Mouse (Mus musculus): ENCODE data around the gene Adarb2.

Gene Adarb2

DNA sequence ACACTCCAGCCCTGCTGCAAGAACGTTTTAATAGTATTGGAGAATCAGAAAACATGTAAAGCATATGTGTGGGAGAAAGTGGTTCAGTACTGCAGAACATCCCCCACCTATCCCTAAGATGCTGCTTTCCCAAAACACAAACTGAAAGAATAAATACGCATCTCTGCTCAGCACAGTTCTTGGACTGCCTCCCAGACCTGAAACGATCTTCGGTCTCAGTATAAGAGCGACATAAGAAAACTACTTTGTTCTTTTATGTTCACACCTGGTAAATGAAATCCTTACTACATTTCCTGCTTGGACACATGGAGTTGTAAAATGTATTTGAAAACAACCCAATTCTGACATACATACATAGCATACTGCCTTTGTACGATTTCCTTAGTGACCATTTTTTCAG is 597.9 kb downstream of the Adarb2 start:
- no peak for DNase-seq (ENCODE audit: low spot score)

DNA sequence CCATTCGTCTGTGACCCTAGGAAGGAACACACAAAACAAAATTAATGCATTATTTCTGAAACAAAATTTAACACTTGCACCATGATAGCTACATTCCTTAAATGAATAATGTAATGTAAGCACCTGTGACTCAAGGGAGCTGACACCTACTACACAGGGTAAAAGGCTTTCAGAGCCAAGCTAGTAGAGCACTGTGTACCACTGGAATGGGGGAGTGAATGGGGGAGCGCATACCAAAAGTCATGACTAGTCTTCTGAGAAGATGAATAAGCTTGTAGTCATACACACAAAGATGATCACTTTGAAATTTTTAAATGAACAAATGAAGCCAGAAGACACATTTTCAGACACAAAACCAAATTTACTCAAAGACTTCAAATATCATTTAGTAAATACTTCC is 603.3 kb downstream of the Adarb2 start:
- DNase-seq (ENCODE audit: low spot score), result no peak

Data from urinary bladder, postnatal 25 days (tissue).